Mouse (Mus musculus) limb, embryonic 14.5 days (tissue): ENCODE data around the gene Sit1. TPM values are rescaled to one million over a fixed set of nuclear protein-coding genes. Genes with fewer than 3 reads are reported as not detected.

ENCODE experiments used
- ATAC-seq: fragments of 200-750 bp; cut with Nextera tagmentation; 2 replicates; pipeline ENCODE4 v1.8.0; 2017; ENCODE audit warnings: low read depth, moderate number of reproducible peaks, moderate TSS enrichment; ENCODE audit not compliant: low FRiP score
- DNase-seq: peaks from one replicate; pipeline ENCODE4 v3.0.0-alpha.2; 2015; ENCODE audit warnings: low spot score
- H3K27ac ChIP-seq: fragments of 300-500 bp; sonication (generic); replicated peaks from 2 replicates; pipeline ENCODE4 v1.5.1; 2014; ENCODE audit warnings: low read depth, mild to moderate bottlenecking, low read length, moderate library complexity, mixed read lengths
- H3K27me3 ChIP-seq: fragments of 300-500 bp; sonication (generic); 2 replicates; pipeline ENCODE4 v1.6.1; 2014; ENCODE audit warnings: low read length, mixed read lengths; ENCODE audit not compliant: control insufficient read depth, insufficient read depth
- H3K36me3 ChIP-seq: fragments of 300-500 bp; sonication (generic); 2 replicates; pipeline ENCODE4 v1.6.1; 2014; ENCODE audit warnings: mild to moderate bottlenecking, low read length, moderate library complexity, mixed read lengths; ENCODE audit not compliant: control insufficient read depth, insufficient read depth
- H3K4me1 ChIP-seq: fragments of 300-500 bp; sonication (generic); 2 replicates; pipeline ENCODE4 v1.6.1; 2014; ENCODE audit warnings: antibody characterized with exemption, low read length, mixed read lengths; ENCODE audit not compliant: control insufficient read depth, insufficient read depth
- H3K4me2 ChIP-seq: fragments of 300-500 bp; sonication (generic); replicated peaks from 2 replicates; pipeline ENCODE4 v1.6.1; 2014; ENCODE audit warnings: low read depth, mild to moderate bottlenecking, low read length, moderate library complexity; ENCODE audit not compliant: severe bottlenecking
- H3K4me3 ChIP-seq: fragments of 300-500 bp; sonication (generic); replicated peaks from 2 replicates; pipeline ENCODE4 v1.5.1; 2014; ENCODE audit warnings: low read length
- H3K9ac ChIP-seq: fragments of 300-500 bp; sonication (generic); 2 replicates; pipeline ENCODE4 v1.6.1; 2014; ENCODE audit warnings: mild to moderate bottlenecking, low read depth, low read length, moderate library complexity; ENCODE audit not compliant: severe bottlenecking
- H3K9me3 ChIP-seq: fragments of 300-500 bp; sonication (generic); 2 replicates; pipeline ENCODE4 v1.6.1; 2016; ENCODE audit warnings: low read length; ENCODE audit not compliant: control insufficient read depth
- POLR2A ChIP-seq: fragments of 200-500 bp; IDR thresholded peaks from 2 replicates; pipeline ENCODE4 v1.8.0; 2012; ENCODE audit warnings: inconsistent platforms, mild to moderate bottlenecking, moderate library complexity, borderline replicate concordance; ENCODE audit not compliant: insufficient read depth, insufficient read length; ENCODE audit errors: extremely low read depth
- whole genome bisulfite sequencing: fragments of 180-500 bp; shearing (Covaris S2); extraction: QIAGEN DNeasy Blood & Tissue Kit; methylation state at CpG from one replicate; pipeline ENCODE4 v1.1.7; 2014; 5-methylcytosine and 5-hydroxymethylcytosine counted together
- polyA plus RNA-seq, 2 experiments: library from polyadenylated mRNA; depleted of rRNA in 1 of 2; stranded (reverse) in 1 of 2; unstranded in 1 of 2; fragments of >200 nt; fragmentation: Nextera tagmentation in 1 of 2; extraction: Ambion mirVana in 1 of 2; gene quantifications; 2 replicates each; pipeline versions ENCODE4 v1.2.1 to v1.2.3; 2012 to 2014

Sit1 gene
- polyA plus RNA-seq, 2 experiments, result not detected

- TF ChIP-seq POLR2A, result no peak
- WGBS, result 68% methylated on average over 5 of the region's 5 CpGs
- H3K4me1 ChIP-seq, result peaks cover 4% of the 10 kb centered on the region; the same call in 1 of the 2 replicates
- no peak overlapping the region for H3K9ac ChIP-seq
- no peak overlapping the region for H3K4me2 ChIP-seq
- DNase-seq, result no peak
- H3K36me3 ChIP-seq, result peaks cover 27% of the 10 kb centered on the region
- H3K27ac ChIP-seq, result no peak overlapping the region
- no peak for ATAC-seq
- H3K4me3 ChIP-seq, result no peak overlapping the region
- H3K27me3 ChIP-seq, result peaks cover 4% of the 10 kb centered on the region; the same call in 1 of the 2 replicates
- H3K9me3 ChIP-seq, result no peaks in the 10 kb centered on the region
Observed at GRCm38 (mm10) chr4:43527880-43528279, 44.3 kb upstream of the Sit1 start.

GRCm38 (mm10) chr4:43519956-43520355, 36.4 kb upstream of the Sit1 start:
- peaks cover 5% of the 10 kb centered on the region; the same call in 1 of the 2 replicates for H3K27me3 ChIP-seq
- DNase-seq (peak; percentile 85), ATAC-seq (0 out of 2 replicates have a peak, but pooled peaks have one; percentile 16)
- no peak for TF ChIP-seq POLR2A
- peak overlapping the region; percentile 40; the same call in 1 of the 2 replicates for H3K4me2 ChIP-seq
- H3K36me3 ChIP-seq, result peaks cover 26% of the 10 kb centered on the region
- WGBS, result 10% methylated on average over 6 of the region's 6 CpGs
- H3K4me1 ChIP-seq, result peaks cover 15% of the 10 kb centered on the region
- peak overlapping the region; percentile 23 for H3K4me3 ChIP-seq
- no peak overlapping the region for H3K9ac ChIP-seq
- H3K27ac ChIP-seq, result no peak overlapping the region
- H3K9me3 ChIP-seq, result no peaks in the 10 kb centered on the region

- ATAC-seq (no peak), DNase-seq (no peak)
- no peak overlapping the region for H3K9ac ChIP-seq
- H3K4me2 ChIP-seq, result peak overlapping the region; percentile 40; the same call in 1 of the 2 replicates
- no peak for TF ChIP-seq POLR2A
- H3K9me3 ChIP-seq, result no peaks in the 10 kb centered on the region
- H3K4me3 ChIP-seq, result peak overlapping the region; percentile 23
- H3K4me1 ChIP-seq, result peaks cover 15% of the 10 kb centered on the region
- WGBS, result 19% methylated on average over 10 of the region's 10 CpGs
- H3K27ac ChIP-seq, result no peak overlapping the region
- H3K36me3 ChIP-seq, result peaks cover 26% of the 10 kb centered on the region
- H3K27me3 ChIP-seq, result peaks cover 5% of the 10 kb centered on the region; the same call in 1 of the 2 replicates
Observed at GRCm38 (mm10) chr4:43519551-43519950, 36.0 kb upstream of the Sit1 start.

- no peak for ATAC-seq
- 72% methylated on average over 11 of the region's 11 CpGs for WGBS
Observed at GRCm38 (mm10) chr4:43515764-43516708, 32.5 kb upstream of the Sit1 start.

GRCm38 (mm10) chr4:43513791-43514190, 30.3 kb upstream of the Sit1 start:
- Histone ChIP-seq H3K4me2 (no peak overlapping the region), H3K9ac (no peak overlapping the region), H3K9me3 (no peaks in the 10 kb centered on the region), H3K27me3 (no peaks in the 10 kb centered on the region), H3K4me1 (peaks cover 7% of the 10 kb centered on the region), H3K36me3 (peaks cover 18% of the 10 kb centered on the region), H3K4me3 (no peak overlapping the region), H3K27ac (no peak overlapping the region)
- 57% methylated on average over 4 of the region's 4 CpGs for WGBS
- no peak for TF ChIP-seq POLR2A
- no peak for ATAC-seq
- DNase-seq, result no peak

More at GRCm38 (mm10) chr4:43515764-43516708, 32.5 kb upstream of the Sit1 start:
- no peak for DNase-seq
- peaks cover 8% of the 10 kb centered on the region for H3K4me1 ChIP-seq
- no peak overlapping the region for H3K4me3 ChIP-seq
- no peak overlapping the region for H3K9ac ChIP-seq
- H3K27ac ChIP-seq, result no peak overlapping the region
- TF ChIP-seq POLR2A, result no peak
- H3K4me2 ChIP-seq, result no peak overlapping the region
- no peaks in the 10 kb centered on the region for H3K9me3 ChIP-seq
- H3K36me3 ChIP-seq, result peaks cover 26% of the 10 kb centered on the region
- no peaks in the 10 kb centered on the region for H3K27me3 ChIP-seq
